Mouse (Mus musculus) embryonic fibroblast, embryonic 13.5 days (primary cell): Measurements from ENCODE around the gene Rad51b.

Experiments used
- CTCF ChIP-seq: IDR thresholded peaks from 2 replicates; pipeline ENCODE4 v1.5.1; 2011; ENCODE audit warnings: mild to moderate bottlenecking, control low read depth, low read length, moderate library complexity, borderline replicate concordance; ENCODE audit not compliant: insufficient read depth
- POLR2A ChIP-seq: IDR thresholded peaks from 2 replicates; pipeline ENCODE4 v1.6.1; 2011; ENCODE audit warnings: low read depth, mild to moderate bottlenecking, control low read depth, low read length, moderate library complexity

GRCm38 (mm10) chr12:79850021-79850420 is 552.9 kb downstream of the Rad51b start:
- TF ChIP-seq CTCF (no peak), POLR2A (no peak)
